Mouse (Mus musculus): ENCODE data around the gene Ccdc173.

The Ccdc173 gene

GRCm38 (mm10) chr2:69788974-69789373 is 401 bp downstream of the Ccdc173 start:
- no peak for DNase-seq (ENCODE audit: low read depth)

GRCm38 (mm10) chr2:69778836-69779177 is 10.6 kb downstream of the Ccdc173 start:
- no peak for DNase-seq (ENCODE audit: low read depth)

GRCm38 (mm10) chr2:69777985-69778835 is 11.2 kb downstream of the Ccdc173 start:
- DNase-seq (ENCODE audit: low read depth) = no peak

- DNase-seq (ENCODE audit: low read depth) = no peak
Measured at GRCm38 (mm10) chr2:69773331-69773730, 16.0 kb downstream of the Ccdc173 start.

- no peak for DNase-seq (ENCODE audit: low read depth)
Measured at GRCm38 (mm10) chr2:69764716-69765115, 24.7 kb downstream of the Ccdc173 start.

- DNase-seq (ENCODE audit: low read depth) = no peak
Measured at GRCm38 (mm10) chr2:69763340-69763739, 26.0 kb downstream of the Ccdc173 start.

- DNase-seq (ENCODE audit: low read depth) = no peak
Measured at GRCm38 (mm10) chr2:69760980-69761379, 28.4 kb downstream of the Ccdc173 start.

- no peak for DNase-seq (ENCODE audit: low read depth)
Measured at GRCm38 (mm10) chr2:69745091-69745490, 44.3 kb downstream of the Ccdc173 start.

- peak; percentile 10 for DNase-seq (ENCODE audit: low read depth)
Measured at GRCm38 (mm10) chr2:69723519-69723825, 65.9 kb downstream of the Ccdc173 start.

GRCm38 (mm10) chr2:69722650-69723518 is 66.5 kb downstream of the Ccdc173 start:
- peak; percentile 55 for DNase-seq (ENCODE audit: low read depth)

GRCm38 (mm10) chr2:69722273-69722649 is 67.1 kb downstream of the Ccdc173 start, which contains the start of gene Ppig:
Ppig (plus strand) TSS chr2:69722545.
- DNase-seq (ENCODE audit: low read depth) = no peak

- DNase-seq (ENCODE audit: low read depth) = no peak
Measured at GRCm38 (mm10) chr2:69719121-69719520, 70.3 kb downstream of the Ccdc173 start.

- no peak for DNase-seq (ENCODE audit: low read depth)
Measured at GRCm38 (mm10) chr2:69716483-69716882, 72.9 kb downstream of the Ccdc173 start.

GRCm38 (mm10) chr2:69714126-69714525 is 75.2 kb downstream of the Ccdc173 start:
- DNase-seq (ENCODE audit: low read depth) = no peak

GRCm38 (mm10) chr2:69713626-69714014 is 75.8 kb downstream of the Ccdc173 start:
- DNase-seq (ENCODE audit: low read depth) = no peak

- DNase-seq (ENCODE audit: low read depth) = peak; percentile 74
Measured at GRCm38 (mm10) chr2:69712981-69713625, 76.3 kb downstream of the Ccdc173 start, which contains the start of gene Fastkd1. Fastkd1 (minus strand) TSS chr2:69713516.

- no peak for DNase-seq (ENCODE audit: low read depth)
Measured at GRCm38 (mm10) chr2:69712171-69712570, 77.2 kb downstream of the Ccdc173 start.
